Mouse (Mus musculus) cerebellum, adult 18-20 months (tissue): Measurements from ENCODE around the gene Tapbp.

Source experiments
- DNase-seq, 2 experiments: peaks; one replicate each; pipeline ENCODE4 v3.0.0; 2021

The Tapbp gene

DNA sequence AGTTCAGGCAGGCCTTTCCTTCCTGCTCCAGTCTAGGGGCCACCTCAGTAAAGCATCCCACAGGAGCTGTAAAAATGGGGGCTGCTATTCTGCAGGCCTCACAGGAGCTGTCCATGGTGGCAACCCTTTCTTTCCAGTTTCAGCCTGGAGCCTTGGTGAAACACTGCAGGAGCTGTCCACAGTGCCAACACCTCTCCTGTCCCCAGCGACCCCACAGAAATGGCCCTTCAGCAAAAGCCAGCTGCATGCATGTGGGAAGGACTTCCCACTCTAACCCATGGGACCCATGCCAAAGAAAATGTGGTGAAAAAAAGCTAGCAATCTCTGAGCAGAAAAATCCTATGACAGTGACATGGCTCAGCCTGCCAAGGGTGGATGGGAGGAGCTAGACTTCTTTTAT is 57.0 kb downstream of the Tapbp start:
- DNase-seq, result no peak

DNA sequence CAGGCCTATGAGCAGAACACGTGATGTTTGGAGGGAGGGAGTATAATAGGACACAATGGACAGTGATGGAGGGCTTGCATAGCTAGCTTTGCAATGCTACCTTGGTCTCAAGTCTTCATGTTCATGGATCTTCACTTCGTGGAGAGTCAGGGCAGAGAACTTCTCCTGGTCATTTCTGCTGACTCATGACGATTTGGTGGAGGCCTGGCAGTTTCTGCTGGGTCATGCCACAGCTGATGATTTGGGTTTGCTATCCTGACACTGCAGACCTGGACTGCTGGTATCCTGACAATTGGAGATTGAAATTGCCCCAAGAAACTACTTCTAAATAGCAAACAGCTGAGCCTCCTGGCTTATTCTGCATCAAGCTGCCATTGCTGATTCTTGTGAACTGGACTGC is 57.9 kb downstream of the Tapbp start:
- no peak for DNase-seq

- peak in 1 of 2 experiments; percentile 45 for DNase-seq
Measured at GRCm38 (mm10) chr17:33977861-33978557, 62.3 kb downstream of the Tapbp start.

- DNase-seq, result peak; percentile 78 to 87
Measured at GRCm38 (mm10) chr17:33978631-33979031, 62.9 kb downstream of the Tapbp start.
